In the genomic region with DNA sequence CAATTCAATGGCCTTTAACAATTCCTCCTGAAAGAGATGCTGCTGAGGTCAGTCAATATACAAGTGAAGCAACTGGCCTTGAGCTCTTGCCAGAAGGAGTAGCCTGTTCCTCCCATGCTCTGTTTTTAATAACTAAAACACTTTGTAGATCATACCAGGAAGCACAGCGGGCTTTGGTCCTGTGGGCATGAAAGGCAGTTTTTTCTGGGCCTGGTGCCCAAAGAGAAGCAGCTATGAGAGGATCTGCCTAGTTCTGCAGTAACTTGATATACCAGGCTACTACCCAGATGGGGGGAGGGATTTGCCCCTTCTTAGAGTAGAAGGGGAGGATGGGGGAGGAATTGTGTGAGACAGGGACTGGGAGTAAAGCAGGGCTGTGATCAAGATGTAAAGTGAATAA, we compare ENCODE assay signal across 12 mouse cellular contexts.
DNase-seq lines count a peak whose midpoint lies in the region; ATAC-seq lines count a peak whose summit lies in the region.
"Had no signal": no experiment of that assay in that cellular context is flagged by ENCODE, and none has a peak within 500 bp of the region (broad histone marks: within the 10 kb centered on the region; RNA-seq: fewer than 3 reads in every experiment).

No protein-coding gene starts in this region.

- no peak for DNase-seq in hindbrain, embryonic 14.5 days (ENCODE audit: low spot score)
- DNase-seq in adrenal gland, postnatal 10 days = peak; percentile 53
- DNase-seq in cerebellum, postnatal 10 days = peak; percentile 30 to 55
- DNase-seq in layer of hippocampus, adult 9-11 months = peak; percentile 55
- no peak for DNase-seq in urinary bladder, adult 2 months (ENCODE audit: low spot score)
- DNase-seq in lung, postnatal 4 days = no peak

- WGBS in hindbrain, embryonic 16.5 days = 47% methylated on average over 1 of the region's 1 CpGs
- WGBS in hindbrain, embryonic 14.5 days = 49% methylated on average over 1 of the region's 1 CpGs
- 71% methylated on average over 1 of the region's 1 CpGs for WGBS in kidney, embryonic 14.5 days

- peaks cover 12% of the 10 kb centered on the region for H3K4me1 ChIP-seq in hindbrain, embryonic 16.5 days (ENCODE audit: control insufficient read depth, insufficient read depth, low read depth, low read length)
- H3K4me1 ChIP-seq in hindbrain, embryonic 14.5 days (replicated peaks; ENCODE audit: control insufficient read depth, insufficient read depth, low read length) = no peaks in the 10 kb centered on the region
- no peaks in the 10 kb centered on the region for H3K4me1 ChIP-seq in kidney, embryonic 14.5 days (ENCODE audit: control insufficient read depth, insufficient read depth, low read length)
- H3K4me1 ChIP-seq: limb, embryonic 12.5 days had no signal

- ATAC-seq in hindbrain, embryonic 16.5 days = 0 out of 2 replicates have a peak, but pooled peaks have one; percentile 24
- no peak for ATAC-seq in hindbrain, embryonic 14.5 days (ENCODE audit: low FRiP score)
- no peak for ATAC-seq in kidney, embryonic 14.5 days (ENCODE audit: low FRiP score, low TSS enrichment)

- no peaks in the 10 kb centered on the region for H3K36me3 ChIP-seq in hindbrain, embryonic 16.5 days (ENCODE audit: control insufficient read depth, insufficient read depth, low read length)
- H3K36me3 ChIP-seq in hindbrain, embryonic 14.5 days (replicated peaks; ENCODE audit: control insufficient read depth, insufficient read depth) = no peaks in the 10 kb centered on the region
- no peaks in the 10 kb centered on the region for H3K36me3 ChIP-seq in kidney, embryonic 14.5 days (ENCODE audit: control insufficient read depth, insufficient read depth, low read length)
- H3K36me3 ChIP-seq: G1E; hindbrain, embryonic 15.5 days; limb, embryonic 12.5 days had no signal

- no peak overlapping the region for H3K9ac ChIP-seq in hindbrain, embryonic 16.5 days (ENCODE audit: low read depth, low read length)
- no peak overlapping the region for H3K9ac ChIP-seq in hindbrain, embryonic 14.5 days
- H3K9ac ChIP-seq in kidney, embryonic 14.5 days (ENCODE audit: low read depth, low read length) = no peak overlapping the region
- H3K9ac ChIP-seq: hindbrain, embryonic 15.5 days; limb, embryonic 12.5 days had no signal

- no peak overlapping the region for H3K4me3 ChIP-seq in hindbrain, embryonic 16.5 days (ENCODE audit: low read length)
- no peak overlapping the region for H3K4me3 ChIP-seq in hindbrain, embryonic 14.5 days (replicated peaks; ENCODE audit: low read length)
- no peak overlapping the region for H3K4me3 ChIP-seq in kidney, embryonic 14.5 days (ENCODE audit: low read length)
- H3K4me3 ChIP-seq: hindbrain, embryonic 15.5 days; limb, embryonic 12.5 days; myocyte had no signal

- no peak overlapping the region for H3K4me2 ChIP-seq in hindbrain, embryonic 16.5 days (ENCODE audit: low read length)
- H3K4me2 ChIP-seq in hindbrain, embryonic 14.5 days (replicated peaks) = no peak overlapping the region
- H3K4me2 ChIP-seq in kidney, embryonic 14.5 days (replicated peaks; ENCODE audit: low read depth, low read length) = no peak overlapping the region
- H3K4me2 ChIP-seq: hindbrain, embryonic 15.5 days; limb, embryonic 12.5 days had no signal

- no peaks in the 10 kb centered on the region for H3K9me3 ChIP-seq in hindbrain, embryonic 16.5 days (ENCODE audit: control insufficient read depth, low read length)
- H3K9me3 ChIP-seq in hindbrain, embryonic 14.5 days (ENCODE audit: control insufficient read depth, low read length) = no peaks in the 10 kb centered on the region
- no peaks in the 10 kb centered on the region for H3K9me3 ChIP-seq in kidney, embryonic 14.5 days (ENCODE audit: control insufficient read depth, low read length)
- H3K9me3 ChIP-seq: hindbrain, embryonic 15.5 days; limb, embryonic 12.5 days had no signal

- H3K27me3 ChIP-seq in hindbrain, embryonic 16.5 days (replicated peaks; ENCODE audit: control insufficient read depth, insufficient read depth, low read length) = no peaks in the 10 kb centered on the region
- H3K27me3 ChIP-seq in hindbrain, embryonic 14.5 days (ENCODE audit: control insufficient read depth, insufficient read depth, low read length) = no peaks in the 10 kb centered on the region
- no peaks in the 10 kb centered on the region for H3K27me3 ChIP-seq in kidney, embryonic 14.5 days (ENCODE audit: control insufficient read depth, insufficient read depth, low read length)
- H3K27me3 ChIP-seq: hindbrain, embryonic 15.5 days; limb, embryonic 12.5 days had no signal

- no peak overlapping the region for H3K27ac ChIP-seq in hindbrain, embryonic 16.5 days (ENCODE audit: low read depth, low read length)
- H3K27ac ChIP-seq in hindbrain, embryonic 14.5 days = no peak overlapping the region
- no peak overlapping the region for H3K27ac ChIP-seq in kidney, embryonic 14.5 days (ENCODE audit: low read depth, low read length)
- H3K27ac ChIP-seq: hindbrain, embryonic 15.5 days; limb, embryonic 12.5 days had no signal

Comparison
In these comparisons a context has a peak if more than half of its experiments do, and no peak if none do; other contexts are left out.
1. DNase-seq: peak in adrenal gland, postnatal 10 days (single experiment), cerebellum, postnatal 10 days (2 of 2) and layer of hippocampus, adult 9-11 months (single experiment); none in hindbrain, embryonic 14.5 days (single experiment), urinary bladder, adult 2 months (single experiment) and lung, postnatal 4 days (0 of 2).